Mouse (Mus musculus): ENCODE measurements around the gene Zfp213. TPM values are rescaled to one million over a fixed set of nuclear protein-coding genes. Genes with fewer than 3 reads are reported as not detected.
A peak's percentile ranks its signal among the peaks of the same experiment; 100 is the strongest.

Gene Zfp213
- total and polyA plus RNA-seq, 3 experiments, result 3.0 to 3.8 TPM; not detected in 1

GRCm38 (mm10) chr17:23551416-23551815 is 12.6 kb downstream of the Zfp213 start:
- peak; percentile 64; the same call in 1 of the 2 replicates for TF ChIP-seq MAZ (IDR thresholded peaks at IDR 0.05; ENCODE audit: low read depth, low read length)
- no peak for TF ChIP-seq POLR2AphosphoS2 (IDR thresholded peaks at IDR 0.05; ENCODE audit: low read length)
- H3K4me3 ChIP-seq (ENCODE audit: control insufficient read depth in 1 of 2, insufficient read depth in 1 of 2, low read depth in 2 of 2, low read length in 2 of 2), result peak overlapping the region; percentile 70 to 78
- H3K9ac ChIP-seq (ENCODE audit: control insufficient read depth, low read depth, low read length, poor library complexity, severe bottlenecking), result peak overlapping the region; percentile 71
- peak overlapping the region; percentile 72 for H3K27ac ChIP-seq (ENCODE audit: control insufficient read depth, low read depth, low read length)
- peaks cover 0 to 5% of the 10 kb centered on the region in 2 experiments; a peak in 2 of 4 replicates for H3K36me3 ChIP-seq (ENCODE audit: control insufficient read depth in 1 of 2, insufficient read depth in 2 of 2, low read length in 2 of 2)
- peaks cover 3% of the 10 kb centered on the region; the same call in 1 of the 2 replicates for H3K79me2 ChIP-seq (ENCODE audit: control insufficient read depth, insufficient read depth, low read length, poor library complexity)
- H3K9me3 ChIP-seq (replicated peaks; ENCODE audit: insufficient read depth, low read length), result no peaks in the 10 kb centered on the region
- peak; percentile 51 for DNase-seq (ENCODE audit: low read depth, low spot score)
- no peaks in the 10 kb centered on the region for H3K27me3 ChIP-seq (ENCODE audit: control insufficient read depth in 1 of 2, insufficient read depth in 2 of 2, low read length in 2 of 2)
- H3K4me1 ChIP-seq (ENCODE audit: control insufficient read depth in 1 of 2, insufficient read depth in 2 of 2, low read length in 2 of 2), result peaks cover 0 to 10% of the 10 kb centered on the region in 2 experiments; a peak in 2 of 4 replicates

GRCm38 (mm10) chr17:23550856-23551255 is 13.2 kb downstream of the Zfp213 start:
- Histone ChIP-seq H3K27me3 (ENCODE audit: control insufficient read depth in 1 of 2, insufficient read depth in 2 of 2, low read length in 2 of 2) (no peaks in the 10 kb centered on the region), H3K36me3 (ENCODE audit: control insufficient read depth in 1 of 2, insufficient read depth in 2 of 2, low read length in 2 of 2) (peaks cover 0 to 5% of the 10 kb centered on the region in 2 experiments; a peak in 2 of 4 replicates), H3K79me2 (ENCODE audit: control insufficient read depth, insufficient read depth, low read length, poor library complexity) (peaks cover 3% of the 10 kb centered on the region; the same call in 1 of the 2 replicates), H3K4me1 (ENCODE audit: control insufficient read depth in 1 of 2, insufficient read depth in 2 of 2, low read length in 2 of 2) (peaks cover 0 to 12% of the 10 kb centered on the region in 2 experiments; a peak in 2 of 4 replicates), H3K9ac (ENCODE audit: control insufficient read depth, low read depth, low read length, poor library complexity, severe bottlenecking) (peak overlapping the region; percentile 71), H3K9me3 (replicated peaks; ENCODE audit: insufficient read depth, low read length) (no peaks in the 10 kb centered on the region), H3K27ac (ENCODE audit: control insufficient read depth, low read depth, low read length) (peak overlapping the region; percentile 72), H3K4me3 (ENCODE audit: control insufficient read depth in 1 of 2, insufficient read depth in 1 of 2, low read depth in 2 of 2, low read length in 2 of 2) (peak overlapping the region; percentile 70 to 78)
- TF ChIP-seq CHD2 (IDR thresholded peaks at IDR 0.05; ENCODE audit: low read length), result no peak
- peak; percentile 79 for DNase-seq (ENCODE audit: low read depth, low spot score)

GRCm38 (mm10) chr17:23550188-23550791 is 13.7 kb downstream of the Zfp213 start:
- Histone ChIP-seq H3K4me1 (ENCODE audit: control insufficient read depth in 1 of 2, insufficient read depth in 2 of 2, low read length in 2 of 2) (peaks cover 0 to 15% of the 10 kb centered on the region in 2 experiments; a peak in 2 of 4 replicates), H3K36me3 (ENCODE audit: control insufficient read depth in 1 of 2, insufficient read depth in 2 of 2, low read length in 2 of 2) (peaks cover 0 to 5% of the 10 kb centered on the region in 2 experiments; a peak in 2 of 4 replicates), H3K9me3 (replicated peaks; ENCODE audit: insufficient read depth, low read length) (no peaks in the 10 kb centered on the region), H3K4me3 (ENCODE audit: control insufficient read depth in 1 of 2, insufficient read depth in 1 of 2, low read depth in 2 of 2, low read length in 2 of 2) (peak overlapping the region; percentile 70 to 93), H3K27me3 (ENCODE audit: control insufficient read depth in 1 of 2, insufficient read depth in 2 of 2, low read length in 2 of 2) (no peaks in the 10 kb centered on the region), H3K79me2 (ENCODE audit: control insufficient read depth, insufficient read depth, low read length, poor library complexity) (peaks cover 3% of the 10 kb centered on the region; the same call in 1 of the 2 replicates), H3K9ac (ENCODE audit: control insufficient read depth, low read depth, low read length, poor library complexity, severe bottlenecking) (peak overlapping the region; percentile 71), H3K27ac (ENCODE audit: control insufficient read depth, low read depth, low read length) (peak overlapping the region; percentile 72)
- peak; percentile 94 for DNase-seq (ENCODE audit: low read depth, low spot score)
- no peak for TF ChIP-seq USF2 (IDR thresholded peaks at IDR 0.05; ENCODE audit: borderline replicate concordance in 1 of 2, insufficient read depth in 1 of 2, low read depth in 1 of 2, low read length in 2 of 2)
- TF ChIP-seq CHD1 (IDR thresholded peaks at IDR 0.05; ENCODE audit: low read depth, low read length), result no peak
- TF ChIP-seq ETS1 (IDR thresholded peaks at IDR 0.05; ENCODE audit: low read depth, low read length), result no peak
- no peak for TF ChIP-seq SIN3A (IDR thresholded peaks at IDR 0.05; ENCODE audit: low read length)
- TF ChIP-seq SMC3 (IDR thresholded peaks at IDR 0.05; ENCODE audit: low read depth, low read length), result no peak
- no peak for TF ChIP-seq EP300 (IDR thresholded peaks at IDR 0.05; ENCODE audit: low read depth in 1 of 2, low read length in 2 of 2)
- no peak for TF ChIP-seq RAD21 (IDR thresholded peaks at IDR 0.05; ENCODE audit: low read depth, low read length)
- no peak for TF ChIP-seq KAT2A (conservative IDR thresholded peaks at IDR 0.05; ENCODE audit: low read depth, low read length)
- TF ChIP-seq MAZ (IDR thresholded peaks at IDR 0.05; ENCODE audit: low read depth, low read length), result no peak
- no peak for TF ChIP-seq ZNF384 (IDR thresholded peaks at IDR 0.05; ENCODE audit: low read depth, low read length)
- no peak for TF ChIP-seq ZC3H11A (IDR thresholded peaks at IDR 0.05; ENCODE audit: low read depth, low read length)
- peak; percentile 14; the same call in 1 of the 2 replicates for TF ChIP-seq TAL1 (IDR thresholded peaks at IDR 0.05; ENCODE audit: low read length)
- TF ChIP-seq CHD2 (IDR thresholded peaks at IDR 0.05; ENCODE audit: low read length), result no peak
- no peak for TF ChIP-seq NRF1 (IDR thresholded peaks at IDR 0.05; ENCODE audit: insufficient read depth, low read depth, low read length, poor library complexity, severe bottlenecking)
- TF ChIP-seq NELFE (IDR thresholded peaks at IDR 0.05; ENCODE audit: low read depth, low read length), result no peak
- TF ChIP-seq TBP (IDR thresholded peaks at IDR 0.05; ENCODE audit: low read depth, low read length), result peak; percentile 100
- TF ChIP-seq POLR2A (IDR thresholded peaks at IDR 0.05; ENCODE audit: control insufficient read depth in 1 of 2, insufficient read depth in 1 of 2, low read depth in 1 of 2, low read length in 2 of 2, poor library complexity in 1 of 2), result peak in 1 of 2 experiments; percentile 64; a peak in 3 of 4 replicates
- peak; percentile 34; the same call in 1 of the 2 replicates for TF ChIP-seq GATA1 (IDR thresholded peaks at IDR 0.05; ENCODE audit: low read depth, low read length)
- TF ChIP-seq TCF12 (IDR thresholded peaks at IDR 0.05; ENCODE audit: low read depth, low read length), result no peak
- TF ChIP-seq ELF1 (IDR thresholded peaks at IDR 0.05; ENCODE audit: low read depth, low read length), result no peak
- TF ChIP-seq POLR2AphosphoS2 (IDR thresholded peaks at IDR 0.05; ENCODE audit: low read length), result no peak
- no peak for TF ChIP-seq MXI1 (IDR thresholded peaks at IDR 0.05; ENCODE audit: low read depth, low read length)

Measured in MEL (cell line).